Mouse (Mus musculus) forebrain, embryonic 13.5 days (tissue): Measurements from ENCODE around the gene Samm50. TPM values are rescaled to one million over a fixed set of nuclear protein-coding genes. Genes with fewer than 3 reads are reported as not detected.

Source experiments
- ATAC-seq: fragments of 200-750 bp; cut with Nextera tagmentation; 2 replicates; pipeline ENCODE4 v1.8.0; 2017
- H3K27ac ChIP-seq: fragments of 300-500 bp; sonication (generic); 2 replicates; pipeline ENCODE4 v1.5.1; 2015; ENCODE audit warnings: inconsistent platforms, mild to moderate bottlenecking, moderate library complexity
- H3K27me3 ChIP-seq: fragments of 300-500 bp; sonication (generic); 2 replicates; pipeline ENCODE4 v1.6.1; 2015; ENCODE audit warnings: mild to moderate bottlenecking, inconsistent platforms
- H3K36me3 ChIP-seq: fragments of 300-500 bp; sonication (generic); 2 replicates; pipeline ENCODE4 v1.6.1; 2015; ENCODE audit warnings: mild to moderate bottlenecking, inconsistent platforms; ENCODE audit not compliant: poor library complexity, severe bottlenecking
- H3K4me1 ChIP-seq: fragments of 300-500 bp; sonication (generic); 2 replicates; pipeline ENCODE4 v1.6.1; 2015; ENCODE audit warnings: inconsistent platforms
- H3K4me2 ChIP-seq: fragments of 300-500 bp; sonication (generic); 2 replicates; pipeline ENCODE4 v1.6.1; 2015; ENCODE audit warnings: inconsistent platforms, mild to moderate bottlenecking, moderate library complexity
- H3K4me3 ChIP-seq: fragments of 300-500 bp; sonication (generic); 2 replicates; pipeline ENCODE4 v1.5.1; 2015; ENCODE audit warnings: mild to moderate bottlenecking, inconsistent platforms
- H3K9ac ChIP-seq: fragments of 300-500 bp; sonication (generic); 2 replicates; pipeline ENCODE4 v1.6.1; 2015; ENCODE audit warnings: mild to moderate bottlenecking, inconsistent platforms
- H3K9me3 ChIP-seq: fragments of 300-500 bp; sonication (generic); replicated peaks from 2 replicates; pipeline ENCODE4 v1.6.1; 2016; ENCODE audit warnings: inconsistent platforms
- WGBS: fragments of 180-500 bp; shearing (Covaris S2); methylation state at CpG from one replicate; pipeline ENCODE4 v1.1.7; 2015; 5-methylcytosine and 5-hydroxymethylcytosine counted together
- polyA plus RNA-seq: library from polyadenylated mRNA; unstranded; fragments of >200 nt; fragmentation: Nextera tagmentation; extraction: Ambion mirVana; gene quantifications from 2 replicates; pipeline ENCODE4 v1.2.1, GENCODE M21; 2015

Samm50 gene
- polyA plus RNA-seq, 1 experiment from 2014 or later, result 84.4 TPM

DNA sequence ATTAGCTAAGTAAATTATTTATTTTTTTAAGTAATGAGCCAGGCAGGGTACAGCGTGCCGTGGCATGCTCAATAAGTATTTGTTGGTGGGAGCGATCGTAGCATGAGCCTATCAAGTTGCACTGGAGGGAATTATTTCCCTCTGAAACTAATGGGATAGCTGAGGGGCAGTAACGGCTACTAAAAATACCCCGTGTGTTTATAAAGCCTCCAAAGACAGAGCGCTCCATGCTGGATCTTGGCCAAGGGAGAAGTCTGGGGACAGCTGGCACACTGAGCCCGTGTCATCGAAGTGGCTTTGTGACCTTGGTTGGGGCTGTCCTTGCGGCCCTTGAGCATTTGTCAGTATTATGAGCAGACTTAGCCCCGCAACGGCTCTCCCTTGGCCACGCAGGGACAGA is 59.2 kb downstream of the Samm50 start:
- Histone ChIP-seq H3K4me2 (no peak overlapping the region), H3K4me1 (peaks cover 22% of the 10 kb centered on the region), H3K36me3 (no peaks in the 10 kb centered on the region), H3K9me3 (peaks cover 5% of the 10 kb centered on the region), H3K4me3 (no peak overlapping the region), H3K27ac (no peak overlapping the region), H3K27me3 (no peaks in the 10 kb centered on the region), H3K9ac (no peak overlapping the region)
- no peak for ATAC-seq
- WGBS, result 47% methylated on average over 13 of the region's 13 CpGs

GRCm38 (mm10) chr15:84252645-84253044 is 60.6 kb downstream of the Samm50 start:
- H3K9me3 ChIP-seq, result no peaks in the 10 kb centered on the region
- no peak overlapping the region for H3K9ac ChIP-seq
- peaks cover 6% of the 10 kb centered on the region; the same call in 1 of the 2 replicates for H3K27me3 ChIP-seq
- H3K4me2 ChIP-seq, result no peak overlapping the region
- H3K4me3 ChIP-seq, result no peak overlapping the region
- no peak overlapping the region for H3K27ac ChIP-seq
- H3K4me1 ChIP-seq, result peaks cover 29% of the 10 kb centered on the region
- no peaks in the 10 kb centered on the region for H3K36me3 ChIP-seq
- no peak for ATAC-seq
- 91% methylated on average over 7 of the region's 7 CpGs for WGBS

DNA sequence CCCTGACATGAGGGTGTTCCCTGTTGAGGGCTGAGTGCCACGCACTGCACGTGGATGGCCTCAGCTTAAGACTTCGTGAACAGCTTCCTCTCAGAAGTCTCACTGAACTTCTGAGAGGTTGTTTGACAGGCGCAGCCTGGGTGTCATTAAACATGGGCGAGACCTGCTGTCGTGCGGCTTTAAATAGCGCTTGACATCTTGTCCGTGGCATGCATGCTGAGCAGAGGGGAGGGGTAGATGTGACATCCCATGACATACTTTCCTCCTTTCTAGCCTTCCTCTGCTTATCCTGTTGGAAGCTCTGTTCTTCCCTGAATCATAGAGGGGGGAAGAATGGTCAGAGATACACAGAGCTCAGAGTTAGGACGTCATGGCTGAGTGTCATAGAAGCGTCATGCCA is 61.7 kb downstream of the Samm50 start:
- Histone ChIP-seq H3K9ac (no peak overlapping the region), H3K4me2 (no peak overlapping the region), H3K27me3 (peaks cover 8% of the 10 kb centered on the region; the same call in 1 of the 2 replicates), H3K27ac (no peak overlapping the region), H3K9me3 (no peaks in the 10 kb centered on the region), H3K36me3 (no peaks in the 10 kb centered on the region), H3K4me1 (peaks cover 32% of the 10 kb centered on the region), H3K4me3 (no peak overlapping the region)
- ATAC-seq, result no peak
- WGBS, result 70% methylated on average over 11 of the region's 11 CpGs

GRCm38 (mm10) chr15:84254387-84254786 is 62.3 kb downstream of the Samm50 start:
- Histone ChIP-seq H3K27ac (no peak overlapping the region), H3K9ac (no peak overlapping the region), H3K9me3 (no peaks in the 10 kb centered on the region), H3K4me3 (no peak overlapping the region), H3K4me2 (no peak overlapping the region), H3K4me1 (peaks cover 35% of the 10 kb centered on the region), H3K36me3 (no peaks in the 10 kb centered on the region), H3K27me3 (peaks cover 10% of the 10 kb centered on the region; the same call in 1 of the 2 replicates)
- no peak for ATAC-seq
- 76% methylated on average over 8 of the region's 8 CpGs for WGBS

DNA sequence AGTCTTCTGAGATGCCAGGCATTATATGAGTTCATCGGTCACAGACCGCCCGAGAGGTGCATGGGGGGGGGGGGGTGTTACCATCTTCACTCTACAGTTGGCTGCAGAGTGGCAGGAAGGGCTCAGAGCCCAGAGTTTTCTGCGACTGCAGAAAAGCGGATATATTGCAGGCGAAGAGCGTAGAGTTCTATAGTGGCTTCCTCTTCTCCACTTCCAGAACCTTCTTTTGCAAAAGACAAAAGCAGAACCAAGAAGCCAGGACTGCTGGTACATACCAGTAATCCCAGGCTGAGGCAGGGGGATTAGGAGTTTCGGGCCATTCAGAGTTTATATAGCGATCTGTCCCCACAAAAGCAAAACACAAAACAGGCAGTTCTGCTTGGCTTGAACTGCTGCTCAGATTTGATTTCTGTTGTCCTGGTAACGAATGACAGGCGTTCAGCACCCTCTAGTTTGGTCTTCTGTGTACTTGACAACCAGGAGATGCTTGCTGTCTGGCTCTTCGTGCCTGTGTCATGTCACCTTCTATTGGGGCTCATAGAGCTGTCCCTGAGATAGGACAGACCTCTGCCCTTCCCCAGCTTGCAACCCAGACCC is 64.3 kb downstream of the Samm50 start:
- WGBS, result 63% methylated on average over 12 of the region's 12 CpGs
- H3K27ac ChIP-seq, result no peak overlapping the region
- no peak for ATAC-seq
- no peak overlapping the region for H3K4me3 ChIP-seq
- H3K9ac ChIP-seq, result no peak overlapping the region
- peaks cover 18% of the 10 kb centered on the region; the same call in 1 of the 2 replicates for H3K27me3 ChIP-seq
- H3K4me2 ChIP-seq, result no peak overlapping the region
- H3K36me3 ChIP-seq, result no peaks in the 10 kb centered on the region
- H3K9me3 ChIP-seq, result no peaks in the 10 kb centered on the region
- H3K4me1 ChIP-seq, result peaks cover 40% of the 10 kb centered on the region

DNA sequence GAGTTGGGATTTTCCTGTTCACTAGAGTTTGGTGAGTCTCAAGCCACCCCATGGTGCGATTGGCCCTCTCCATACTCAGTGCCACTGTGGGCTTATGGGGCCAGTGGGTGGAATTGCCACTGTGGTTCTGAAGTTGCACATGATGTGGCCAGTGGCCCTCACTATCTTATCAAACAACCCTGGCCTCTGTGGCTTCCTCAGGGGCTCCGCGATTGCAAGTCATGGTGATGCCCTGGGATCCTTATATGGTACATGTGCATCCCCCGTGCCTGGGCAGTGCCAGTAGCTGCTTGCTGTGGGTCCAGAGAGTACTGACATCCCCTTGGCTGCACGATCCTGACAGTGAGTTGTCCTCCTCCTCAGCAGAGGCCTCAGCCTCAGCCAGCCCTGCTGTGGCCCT is 64.8 kb downstream of the Samm50 start:
- no peaks in the 10 kb centered on the region for H3K9me3 ChIP-seq
- no peaks in the 10 kb centered on the region for H3K36me3 ChIP-seq
- no peak for ATAC-seq
- H3K4me3 ChIP-seq, result no peak overlapping the region
- H3K9ac ChIP-seq, result no peak overlapping the region
- peaks cover 18% of the 10 kb centered on the region; the same call in 1 of the 2 replicates for H3K27me3 ChIP-seq
- H3K4me1 ChIP-seq, result peaks cover 40% of the 10 kb centered on the region
- 93% methylated on average over 5 of the region's 5 CpGs for WGBS
- no peak overlapping the region for H3K4me2 ChIP-seq
- no peak overlapping the region for H3K27ac ChIP-seq

DNA sequence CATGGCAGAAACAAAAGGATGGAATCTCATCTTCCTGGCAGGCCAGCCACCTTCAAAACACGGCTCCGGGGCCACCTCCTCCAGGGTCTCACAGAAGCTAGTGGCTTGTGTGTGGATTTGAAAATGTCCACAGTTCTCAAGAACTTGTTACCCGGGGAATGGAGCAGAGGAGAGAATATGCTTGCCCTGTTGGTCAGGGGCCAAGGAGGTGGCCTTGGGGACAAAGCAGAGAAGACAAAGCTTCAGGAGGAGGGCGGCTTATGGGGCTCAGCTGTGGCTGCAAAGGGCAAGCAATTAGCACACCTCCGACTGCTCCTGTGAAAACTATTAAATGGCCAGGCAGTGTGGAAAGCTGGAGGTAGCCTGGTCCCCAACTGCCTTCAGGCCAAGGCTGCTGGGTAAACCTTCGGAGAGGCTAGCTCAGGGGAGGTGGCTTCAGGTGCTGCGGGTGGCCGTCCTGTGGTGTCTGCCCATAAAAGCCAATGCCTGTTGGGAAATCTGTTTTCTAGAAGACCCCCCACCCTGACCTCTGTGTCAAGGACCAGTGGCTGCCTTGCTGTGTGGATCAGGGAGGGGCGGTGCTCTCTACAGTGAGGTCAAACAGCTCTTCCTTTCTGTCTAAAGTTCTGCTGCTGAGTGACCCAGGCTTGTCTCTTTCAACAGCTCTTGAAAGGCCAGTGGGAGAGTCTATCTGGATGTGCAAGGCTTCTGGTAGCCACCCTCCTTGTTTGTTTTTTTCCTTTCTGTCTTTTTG is 66.7 kb downstream of the Samm50 start:
- H3K36me3 ChIP-seq, result no peaks in the 10 kb centered on the region
- no peak for ATAC-seq
- H3K4me1 ChIP-seq, result peaks cover 37% of the 10 kb centered on the region
- WGBS, result 39% methylated on average over 9 of the region's 9 CpGs
- H3K4me3 ChIP-seq, result no peak overlapping the region
- no peak overlapping the region for H3K9ac ChIP-seq
- H3K4me2 ChIP-seq, result no peak overlapping the region
- H3K9me3 ChIP-seq, result no peaks in the 10 kb centered on the region
- peaks cover 18% of the 10 kb centered on the region; the same call in 1 of the 2 replicates for H3K27me3 ChIP-seq
- no peak overlapping the region for H3K27ac ChIP-seq

DNA sequence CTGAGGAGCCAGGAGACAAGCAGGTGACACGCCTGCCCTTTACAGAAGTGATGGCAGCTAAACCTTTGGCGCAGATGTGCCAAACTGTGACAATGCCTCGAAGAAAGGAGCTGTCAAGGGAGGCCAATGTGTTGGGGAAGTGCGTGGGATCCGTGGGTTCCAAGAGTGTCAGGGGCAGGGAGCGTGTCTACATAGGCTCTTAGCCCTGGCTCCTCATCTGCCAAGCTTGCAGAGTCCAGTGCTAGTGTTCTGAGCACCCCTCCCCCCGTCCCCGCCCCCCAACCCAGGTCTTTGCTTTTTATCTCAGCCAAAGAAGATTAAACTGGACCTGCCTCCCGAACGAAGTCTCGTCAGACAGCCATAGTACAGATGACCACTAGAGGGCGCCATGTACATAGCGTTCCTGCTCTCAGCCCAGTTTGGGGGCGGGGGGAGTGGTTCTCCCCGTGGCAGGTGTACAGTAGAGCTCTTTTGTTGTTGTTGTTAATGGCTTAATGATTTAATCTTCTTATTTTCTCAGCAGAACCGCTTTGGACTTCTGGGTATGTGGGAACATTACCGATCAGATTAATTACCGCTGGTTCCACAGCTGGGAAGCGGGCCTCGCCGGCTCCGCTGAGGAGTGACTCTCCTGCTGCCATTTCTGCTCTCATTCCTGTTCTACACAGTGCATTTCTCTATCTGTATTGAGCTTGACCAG is 68.2 kb downstream of the Samm50 start:
- Histone ChIP-seq H3K4me3 (0 out of 2 replicates have a peak overlapping the region, but pooled peaks have one; percentile 3), H3K27me3 (peaks cover 18% of the 10 kb centered on the region; the same call in 1 of the 2 replicates), H3K4me2 (peak overlapping the region; percentile 49), H3K9me3 (no peaks in the 10 kb centered on the region), H3K4me1 (peaks cover 37% of the 10 kb centered on the region), H3K9ac (peak overlapping the region; percentile 22; the same call in 1 of the 2 replicates), H3K27ac (peak overlapping the region; percentile 78), H3K36me3 (no peaks in the 10 kb centered on the region)
- WGBS, result 18% methylated on average over 22 of the region's 22 CpGs
- ATAC-seq, result peak; percentile 83

- Histone ChIP-seq H3K4me1 (peaks cover 36% of the 10 kb centered on the region), H3K36me3 (no peaks in the 10 kb centered on the region), H3K4me2 (no peak overlapping the region), H3K9ac (no peak overlapping the region), H3K27me3 (peaks cover 12% of the 10 kb centered on the region; the same call in 1 of the 2 replicates), H3K9me3 (no peaks in the 10 kb centered on the region), H3K27ac (no peak overlapping the region), H3K4me3 (no peak overlapping the region)
- 87% methylated on average over 6 of the region's 6 CpGs for WGBS
- ATAC-seq, result no peak
Measured at GRCm38 (mm10) chr15:84262630-84263029, 70.6 kb downstream of the Samm50 start.

GRCm38 (mm10) chr15:84263573-84263972 is 71.5 kb downstream of the Samm50 start:
- no peak for ATAC-seq
- H3K4me2 ChIP-seq, result no peak overlapping the region
- no peaks in the 10 kb centered on the region for H3K9me3 ChIP-seq
- WGBS, result 18% methylated on average over 2 of the region's 2 CpGs
- H3K4me3 ChIP-seq, result no peak overlapping the region
- H3K4me1 ChIP-seq, result peaks cover 34% of the 10 kb centered on the region
- H3K36me3 ChIP-seq, result no peaks in the 10 kb centered on the region
- no peak overlapping the region for H3K9ac ChIP-seq
- peaks cover 9% of the 10 kb centered on the region; the same call in 1 of the 2 replicates for H3K27me3 ChIP-seq
- H3K27ac ChIP-seq, result no peak overlapping the region

DNA sequence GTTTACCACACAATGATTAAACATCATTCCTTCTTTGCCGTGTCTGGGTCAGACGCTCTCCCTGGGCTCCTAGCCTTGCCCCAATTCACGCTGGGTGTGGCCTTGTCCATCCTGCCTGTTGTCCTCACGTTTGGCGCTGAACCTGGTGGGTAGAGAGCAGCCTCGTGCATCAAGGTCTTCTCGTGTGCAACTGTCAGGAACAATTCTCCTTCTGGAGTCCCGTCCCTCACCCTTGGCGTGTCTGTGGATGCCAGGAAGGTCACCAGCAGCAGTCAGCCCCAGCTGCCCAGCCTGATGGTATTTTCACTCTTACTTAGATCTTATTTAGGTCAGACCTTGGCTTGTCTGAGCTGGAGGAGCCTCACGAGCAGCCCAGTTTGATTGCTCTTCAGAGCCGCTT is 73.1 kb downstream of the Samm50 start:
- Histone ChIP-seq H3K27me3 (peaks cover under 1% of the 10 kb centered on the region; the same call in 1 of the 2 replicates), H3K4me2 (no peak overlapping the region), H3K9ac (no peak overlapping the region), H3K36me3 (no peaks in the 10 kb centered on the region), H3K27ac (no peak overlapping the region), H3K9me3 (no peaks in the 10 kb centered on the region), H3K4me1 (peaks cover 27% of the 10 kb centered on the region), H3K4me3 (no peak overlapping the region)
- no peak for ATAC-seq
- 72% methylated on average over 11 of the region's 11 CpGs for WGBS

DNA sequence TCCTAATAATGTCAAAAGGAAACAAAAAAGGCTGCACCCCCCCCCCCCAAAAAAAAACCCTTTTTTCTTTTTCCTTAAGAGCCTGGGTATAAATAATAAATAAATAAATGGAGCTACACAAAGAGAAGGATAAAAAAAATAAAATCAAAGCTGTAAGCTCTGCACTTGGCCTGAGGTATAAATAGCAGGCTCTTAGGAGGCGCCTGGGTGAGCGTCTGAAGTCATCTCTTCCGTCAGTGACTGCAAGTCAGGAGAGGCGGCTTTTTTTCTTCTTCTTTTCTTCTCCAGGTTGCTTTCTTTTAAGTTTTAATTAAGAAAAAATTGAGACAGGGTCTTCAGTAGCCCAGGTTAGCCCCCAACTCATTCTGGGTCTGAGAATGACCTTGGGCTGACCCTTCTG is 74.2 kb downstream of the Samm50 start:
- peaks cover 16% of the 10 kb centered on the region for H3K4me1 ChIP-seq
- no peak overlapping the region for H3K4me3 ChIP-seq
- H3K9ac ChIP-seq, result no peak overlapping the region
- H3K27ac ChIP-seq, result no peak overlapping the region
- no peaks in the 10 kb centered on the region for H3K36me3 ChIP-seq
- no peak for ATAC-seq
- 61% methylated on average over 4 of the region's 4 CpGs for WGBS
- no peak overlapping the region for H3K4me2 ChIP-seq
- no peaks in the 10 kb centered on the region for H3K27me3 ChIP-seq
- no peaks in the 10 kb centered on the region for H3K9me3 ChIP-seq
